Mouse (Mus musculus) c-Kit-positive CD71-positive TER-119-negative erythroid progenitor cells, embryonic 14.5 days (primary cell): ENCODE results near the gene Cln5.

ENCODE experiments used
- DNase-seq: peaks from one replicate; pipeline ENCODE4 v3.0.0-alpha.2; 2013; ENCODE audit warnings: low read depth

Gene Cln5

DNA sequence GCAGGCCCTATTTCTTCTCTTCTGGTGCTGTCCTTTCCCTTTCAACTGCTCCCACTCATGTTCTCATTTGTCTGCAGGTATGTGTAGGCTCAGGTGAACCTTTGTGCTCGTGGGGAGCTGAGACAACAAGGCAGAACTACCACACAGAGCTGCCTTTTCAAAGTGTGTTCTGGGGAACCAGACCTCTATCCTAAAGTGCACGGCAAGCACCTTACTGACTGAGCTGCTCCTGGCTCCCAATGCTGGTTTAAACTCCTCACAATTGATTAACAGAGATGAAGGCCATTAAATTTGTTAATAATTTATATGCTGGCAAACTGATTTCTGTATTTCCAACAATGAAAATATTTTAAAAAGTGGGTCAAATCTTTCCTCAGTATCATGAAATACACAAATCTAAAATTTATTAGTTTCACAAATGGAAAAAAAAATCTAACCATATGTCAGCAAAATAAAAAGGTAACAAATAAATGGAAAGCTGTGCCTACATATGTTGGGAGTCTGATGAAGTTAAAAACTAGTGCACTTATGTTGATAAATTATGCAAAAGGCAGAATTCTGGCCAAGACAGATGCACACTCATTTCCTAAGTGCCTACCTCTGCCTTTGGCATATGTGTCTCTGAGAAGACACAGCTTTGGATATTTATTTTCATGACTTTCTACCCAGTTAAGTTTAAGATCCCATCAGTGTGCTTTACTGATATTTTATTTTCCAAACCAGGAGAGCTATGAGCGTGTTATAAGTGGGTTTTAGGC is 42.8 kb downstream of the Cln5 start:
- no peak for DNase-seq

DNA sequence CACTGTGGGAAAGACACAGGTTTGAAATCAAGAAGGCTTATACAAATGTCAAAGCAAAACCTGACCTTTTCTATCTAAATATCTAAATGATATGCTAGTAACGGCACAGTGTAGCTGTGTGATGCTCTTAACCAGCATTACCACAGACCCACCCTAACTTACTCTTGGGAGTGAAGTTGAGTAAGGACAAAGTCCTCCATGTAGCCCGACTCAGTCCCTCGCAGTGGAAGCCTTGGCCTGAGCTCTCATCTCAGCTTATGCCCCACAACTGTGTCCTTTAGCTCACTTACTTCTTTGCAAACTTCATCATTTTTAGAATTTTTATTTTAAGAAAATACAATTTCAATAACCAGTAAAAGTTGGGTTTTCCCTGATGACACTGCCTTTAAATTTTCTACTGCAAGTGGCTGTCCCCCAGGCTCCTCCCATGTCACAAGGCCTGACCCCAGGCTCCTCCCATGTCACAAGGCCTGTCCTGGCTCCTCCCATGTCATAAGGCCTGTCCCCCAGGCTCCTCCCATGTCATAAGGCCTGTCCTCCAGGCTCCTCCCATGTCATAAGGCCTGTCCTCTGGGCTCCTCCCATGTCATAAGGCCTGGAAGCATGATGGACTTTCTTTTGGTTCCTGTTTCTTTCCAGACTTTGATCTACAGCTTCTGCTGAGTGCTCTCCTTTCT is 45.1 kb downstream of the Cln5 start:
- peak; percentile 45 for DNase-seq

DNA sequence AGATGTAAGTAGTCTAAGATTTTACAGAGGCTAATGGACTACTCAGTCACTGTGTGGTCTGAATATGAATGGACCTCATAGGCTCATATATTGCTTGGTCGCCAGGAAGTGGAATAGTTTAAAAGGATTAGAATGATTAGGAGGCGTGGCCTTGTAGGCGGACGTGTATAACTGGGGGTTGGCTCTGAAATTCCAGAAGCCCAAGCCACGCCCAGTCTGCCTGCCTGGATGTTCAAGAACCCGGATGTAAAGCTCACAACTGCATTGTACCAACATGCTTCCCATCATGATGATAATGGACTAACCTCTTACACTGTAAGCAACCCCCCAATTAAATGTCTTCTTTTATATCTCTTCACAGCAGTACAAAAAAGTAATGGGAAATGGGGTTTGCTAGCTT is 55.7 kb downstream of the Cln5 start:
- no peak for DNase-seq
